Mouse (Mus musculus) G1E (cell line): ENCODE measurements around the gene Sec14l2. TPM values are rescaled to one million over a fixed set of nuclear protein-coding genes. Genes with fewer than 3 reads are reported as not detected.
A peak's percentile ranks its signal among the peaks of the same experiment; 100 is the strongest.

Experiments
- ATAC-seq: 2 replicates; pipeline ENCODE4 v1.8.0; 2016; ENCODE audit warnings: mild to moderate bottlenecking; ENCODE audit not compliant: insufficient number of reproducible peaks, poor library complexity, low FRiP score, severe bottlenecking; ENCODE audit errors: extremely low read depth
- DNase-seq: peaks from one replicate; pipeline ENCODE4 v3.0.0; 2012; ENCODE audit warnings: low spot score
- H3K27me3 ChIP-seq: 2 replicates; pipeline ENCODE4 v1.6.1; 2012; ENCODE audit warnings: mild to moderate bottlenecking, low read length, inconsistent platforms; ENCODE audit not compliant: insufficient read depth
- H3K36me3 ChIP-seq: replicated peaks from 2 replicates; pipeline ENCODE3; 2012; ENCODE audit warnings: mild to moderate bottlenecking, inconsistent platforms
- H3K4me1 ChIP-seq: 2 replicates; pipeline ENCODE4 v1.6.1; 2012; ENCODE audit warnings: low read depth, low read length, inconsistent platforms, mixed read lengths; ENCODE audit not compliant: insufficient read depth
- H3K4me3 ChIP-seq: 2 replicates; pipeline ENCODE4 v1.5.1; 2012; ENCODE audit warnings: low read depth, mild to moderate bottlenecking, inconsistent platforms, low read length, moderate library complexity, mixed read lengths
- H3K9me3 ChIP-seq: replicated peaks from 2 replicates; pipeline ENCODE4 v1.6.1; 2012; ENCODE audit warnings: inconsistent platforms
- CTCF ChIP-seq: IDR thresholded peaks from 2 replicates; pipeline ENCODE4 v1.5.1; 2012; ENCODE audit warnings: low read depth, low read length, inconsistent platforms, mixed read lengths
- GATA1 ChIP-seq: IDR thresholded peaks from 2 replicates; pipeline ENCODE4 v1.6.1; 2012; ENCODE audit warnings: borderline replicate concordance, low read length, inconsistent platforms, mixed read lengths
- GATA2 ChIP-seq: IDR thresholded peaks from 2 replicates; pipeline ENCODE4 v1.6.1; 2012; ENCODE audit warnings: low read depth, low read length, inconsistent platforms, borderline replicate concordance
- POLR2AphosphoS5 ChIP-seq: IDR thresholded peaks from 2 replicates; pipeline ENCODE4 v1.6.1; 2012; ENCODE audit warnings: low read depth, low read length, inconsistent platforms; ENCODE audit not compliant: insufficient replicate concordance
- TAL1 ChIP-seq: conservative IDR thresholded peaks from 2 replicates; pipeline ENCODE4 v1.6.1; 2012; ENCODE audit warnings: low read depth, low read length, inconsistent platforms, mixed read lengths
- polyA plus RNA-seq: library from polyadenylated mRNA; stranded (reverse); fragments of >175 nt; gene quantifications from 2 replicates; pipeline ENCODE4 v1.2.3, GENCODE M21; 2012
- total RNA-seq, 2 experiments: library from RNA; stranded (forward) in 1 of 2; stranded (reverse) in 1 of 2; fragments of 200-1000 nt in 1 of 2; fragments of >200 nt in 1 of 2; fragmentation: Nextera tagmentation in 1 of 2; gene quantifications; 2 replicates each; pipeline ENCODE4 v1.2.3; 2014 to 2017

Gene Sec14l2
- total and polyA plus RNA-seq, 3 experiments, result 3.5 to 13.8 (median 6.6) TPM

DNA sequence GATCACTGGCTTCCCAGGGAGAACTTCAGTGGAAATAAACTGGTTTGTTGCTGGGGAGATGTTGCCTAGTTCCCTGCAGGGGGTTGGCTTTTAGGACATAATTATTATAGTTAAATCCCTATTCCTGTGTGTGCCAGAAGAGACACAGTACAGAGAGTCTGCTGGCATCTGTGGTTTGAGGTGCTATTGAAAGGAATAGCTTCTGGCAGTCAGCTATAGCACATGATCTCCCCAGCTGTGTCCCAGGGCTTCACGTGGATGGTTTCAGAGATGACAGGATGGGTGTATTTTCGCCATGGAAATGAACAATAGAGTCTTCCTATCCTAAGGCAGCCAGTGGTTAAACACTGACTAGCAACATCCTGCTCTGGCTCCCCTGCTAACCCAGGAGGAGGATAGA, 35.9 kb downstream of the Sec14l2 start:
- DNase-seq (no peak), ATAC-seq (no peak)
- Histone ChIP-seq H3K36me3 (peaks cover 16% of the 10 kb centered on the region), H3K4me3 (no peak overlapping the region), H3K9me3 (peaks cover 18% of the 10 kb centered on the region), H3K4me1 (peaks cover 5% of the 10 kb centered on the region), H3K27me3 (peaks cover 23% of the 10 kb centered on the region)
- TF ChIP-seq GATA1, result no peak
- no peak for TF ChIP-seq POLR2AphosphoS5
- TF ChIP-seq TAL1, result no peak

DNA sequence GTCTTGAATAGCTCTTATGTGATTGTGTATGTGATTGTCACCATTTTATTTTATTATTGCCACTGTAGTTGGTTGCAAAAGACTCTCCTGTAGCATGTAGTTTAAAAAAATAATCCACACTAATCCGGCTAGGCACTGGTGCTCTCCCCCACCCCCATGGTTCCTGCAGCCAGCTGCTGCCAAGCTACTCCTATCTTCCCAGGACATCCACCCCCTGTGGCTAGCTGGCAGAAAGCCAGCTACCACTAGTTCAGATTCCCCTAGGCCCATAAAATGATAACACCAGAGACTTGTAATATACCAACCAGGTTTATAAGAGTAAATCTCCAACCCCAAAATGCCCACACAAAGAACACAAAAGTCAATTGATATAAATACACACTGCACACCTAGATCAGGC, 37.0 kb downstream of the Sec14l2 start:
- Histone ChIP-seq H3K27me3 (peaks cover 24% of the 10 kb centered on the region), H3K4me3 (no peak overlapping the region), H3K4me1 (peaks cover 5% of the 10 kb centered on the region), H3K36me3 (peaks cover 6% of the 10 kb centered on the region), H3K9me3 (peaks cover 10% of the 10 kb centered on the region)
- peak; percentile 21 for DNase-seq
- no peak for TF ChIP-seq GATA2
- TF ChIP-seq CTCF, result no peak
- TF ChIP-seq GATA1, result no peak
- no peak for TF ChIP-seq TAL1
- TF ChIP-seq POLR2AphosphoS5, result no peak
- no peak for ATAC-seq

DNA sequence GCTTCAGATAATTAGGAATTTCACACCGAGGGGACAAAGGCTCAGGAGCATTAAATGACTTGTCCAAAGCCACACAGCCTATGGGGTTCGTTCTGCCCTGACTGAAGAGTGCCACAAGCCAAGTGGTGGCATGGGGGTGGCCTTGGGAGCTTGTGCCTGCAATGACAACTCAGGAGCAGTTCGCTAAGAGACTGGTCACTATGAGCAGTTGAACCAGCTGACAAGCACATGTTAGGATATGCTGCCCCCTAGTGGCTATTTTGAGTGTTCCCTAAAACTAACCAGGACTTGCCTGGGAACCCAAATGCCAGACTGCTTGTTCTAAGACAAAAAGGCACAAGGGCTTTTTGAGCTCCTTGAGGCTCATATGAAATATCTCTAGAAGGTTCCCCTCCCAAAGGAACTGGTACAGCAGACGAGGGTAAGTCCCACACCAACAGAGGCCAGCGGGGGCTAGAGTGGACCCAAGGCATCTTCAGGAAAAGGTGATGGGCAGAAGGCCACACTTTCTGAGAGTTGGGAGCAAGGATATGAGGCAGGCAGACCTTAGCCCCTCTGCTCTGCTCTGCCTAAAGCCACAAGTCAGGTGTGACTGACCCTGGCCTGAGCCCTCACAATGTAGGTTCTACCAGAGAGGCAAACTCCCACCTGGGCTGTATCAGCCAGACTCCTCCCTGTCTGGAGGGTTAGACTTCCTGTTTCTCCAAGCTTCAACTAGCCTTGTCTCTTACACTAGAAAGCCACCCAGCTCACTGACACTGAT, 39.7 kb downstream of the Sec14l2 start:
- peaks cover 26% of the 10 kb centered on the region for H3K27me3 ChIP-seq
- no peaks in the 10 kb centered on the region for H3K36me3 ChIP-seq
- peaks cover 4% of the 10 kb centered on the region for H3K9me3 ChIP-seq
- TF ChIP-seq POLR2AphosphoS5, result no peak
- peak; percentile 55 for TF ChIP-seq CTCF
- TF ChIP-seq GATA2, result no peak
- ATAC-seq (no peak; the same call in 1 of the 2 replicates), DNase-seq (peak; percentile 38)
- H3K4me1 ChIP-seq, result peaks cover 5% of the 10 kb centered on the region
- no peak overlapping the region for H3K4me3 ChIP-seq

DNA sequence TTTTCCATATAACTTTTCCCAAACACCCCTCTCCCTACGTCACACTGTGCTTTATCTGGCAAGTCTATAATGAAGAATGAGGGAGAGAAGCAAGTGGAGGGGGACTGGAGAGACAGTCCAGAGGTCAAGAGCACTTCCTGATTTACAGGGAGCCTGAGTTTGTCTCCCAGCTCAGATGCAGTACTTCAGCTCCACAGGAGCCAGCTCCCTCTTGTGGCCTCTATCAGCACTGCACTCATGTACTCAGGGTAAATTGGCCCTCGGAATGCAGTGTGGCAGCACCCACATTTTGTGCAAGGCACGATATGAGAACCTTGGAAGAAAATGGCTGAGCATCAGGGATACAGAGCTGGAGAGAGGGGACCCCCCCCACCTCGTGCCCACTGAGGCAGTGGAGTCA, 43.0 kb downstream of the Sec14l2 start:
- ATAC-seq (peak; percentile 45; the same call in 1 of the 2 replicates), DNase-seq (peak; percentile 30)
- TF ChIP-seq GATA1, result no peak
- no peak for TF ChIP-seq POLR2AphosphoS5
- no peak for TF ChIP-seq GATA2
- peak; percentile 83 for TF ChIP-seq CTCF
- no peak for TF ChIP-seq TAL1
- Histone ChIP-seq H3K4me3 (no peak overlapping the region), H3K4me1 (no peaks in the 10 kb centered on the region), H3K27me3 (peaks cover 16% of the 10 kb centered on the region), H3K9me3 (peaks cover 4% of the 10 kb centered on the region), H3K36me3 (no peaks in the 10 kb centered on the region)

DNA sequence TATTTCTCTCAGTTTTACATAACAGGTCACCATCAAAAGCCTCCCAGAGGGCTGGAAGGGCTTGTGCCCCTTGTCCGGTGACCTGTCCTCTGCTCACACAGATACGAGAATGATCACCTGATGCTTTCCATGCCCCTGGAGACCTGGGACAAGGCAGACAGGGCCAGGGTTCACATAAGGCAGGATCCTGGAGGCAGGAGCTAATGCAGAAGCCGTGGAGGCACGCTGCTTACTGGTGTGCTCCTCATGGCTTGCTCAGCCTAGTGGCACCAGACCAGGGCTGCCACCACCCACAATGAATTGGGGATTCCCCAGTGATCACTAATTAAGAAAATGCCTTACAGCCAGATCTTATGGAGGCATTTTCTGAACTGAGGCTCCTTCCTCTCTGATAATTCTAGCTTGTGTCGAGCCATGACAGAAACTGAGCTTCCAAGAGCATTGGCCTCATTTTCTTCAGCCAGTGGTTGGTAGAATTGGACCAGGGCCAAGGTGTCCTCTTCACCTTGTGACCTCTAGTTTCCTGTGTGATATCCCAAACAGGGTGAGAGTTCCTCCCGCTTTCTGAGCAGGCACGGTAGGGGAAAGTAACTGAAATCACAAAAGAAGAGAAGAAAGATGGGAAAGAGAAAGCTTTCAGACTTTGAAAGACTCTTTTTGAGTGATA, 44.8 kb downstream of the Sec14l2 start:
- H3K9me3 ChIP-seq, result peaks cover 4% of the 10 kb centered on the region
- H3K4me1 ChIP-seq, result no peaks in the 10 kb centered on the region
- peaks cover 7% of the 10 kb centered on the region; the same call in 1 of the 2 replicates for H3K27me3 ChIP-seq
- H3K36me3 ChIP-seq, result no peaks in the 10 kb centered on the region
- DNase-seq (no peak), ATAC-seq (no peak)
- no peak for TF ChIP-seq GATA2
- no peak for TF ChIP-seq CTCF
- TF ChIP-seq TAL1, result no peak
- TF ChIP-seq GATA1, result no peak
- TF ChIP-seq POLR2AphosphoS5, result no peak
- H3K4me3 ChIP-seq, result no peak overlapping the region

DNA sequence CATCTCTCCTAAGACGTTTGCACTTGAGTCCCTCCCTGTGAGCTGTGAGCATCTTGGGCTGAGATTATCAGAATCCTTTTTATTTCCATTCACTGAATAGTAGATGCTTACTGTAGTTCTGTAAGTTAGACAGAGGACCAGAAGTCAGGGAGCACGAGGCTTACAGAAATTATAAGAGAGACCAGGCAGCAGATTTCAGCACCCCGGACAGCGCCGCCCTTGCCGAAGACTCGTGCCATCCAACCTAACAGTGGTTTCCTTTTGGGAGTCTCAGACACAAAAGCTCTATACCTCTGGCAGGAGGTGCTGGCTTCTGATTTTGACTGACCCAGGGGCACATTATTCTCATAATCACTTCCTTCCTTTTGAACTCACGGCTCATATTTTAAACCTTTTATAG, 46.6 kb downstream of the Sec14l2 start:
- no peaks in the 10 kb centered on the region for H3K9me3 ChIP-seq
- DNase-seq (peak; percentile 40), ATAC-seq (no peak)
- no peaks in the 10 kb centered on the region for H3K36me3 ChIP-seq
- H3K4me1 ChIP-seq, result no peaks in the 10 kb centered on the region
- H3K27me3 ChIP-seq, result peaks cover 3% of the 10 kb centered on the region
- no peak overlapping the region for H3K4me3 ChIP-seq
- no peak for TF ChIP-seq TAL1
- no peak for TF ChIP-seq CTCF
- TF ChIP-seq GATA2, result no peak
- no peak for TF ChIP-seq GATA1
- no peak for TF ChIP-seq POLR2AphosphoS5

DNA sequence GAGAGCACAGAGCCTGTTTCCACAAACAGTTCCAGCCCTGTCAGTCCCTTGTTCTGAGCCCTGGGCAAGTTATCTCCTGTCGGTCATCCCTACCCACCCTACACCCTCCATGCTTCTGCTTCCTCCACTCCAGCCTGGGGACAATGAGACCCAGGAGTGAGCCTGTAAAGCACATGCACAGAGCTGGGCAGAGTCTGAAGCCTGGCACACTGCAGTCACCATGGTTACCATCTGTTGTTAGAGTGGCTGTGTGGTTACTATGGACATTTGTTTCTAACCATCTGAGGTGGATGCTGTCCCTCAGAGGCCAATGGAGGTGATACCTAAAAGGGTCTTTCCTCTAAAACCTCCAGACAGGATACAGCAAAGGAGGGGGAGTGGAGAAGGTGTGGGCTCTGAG, 53.6 kb downstream of the Sec14l2 start:
- Histone ChIP-seq H3K27me3 (peaks cover 8% of the 10 kb centered on the region), H3K4me1 (no peaks in the 10 kb centered on the region)

More for the DNA sequence above, 53.6 kb downstream of the Sec14l2 start:
- Histone ChIP-seq H3K36me3 (no peaks in the 10 kb centered on the region), H3K9me3 (no peaks in the 10 kb centered on the region), H3K4me3 (no peak overlapping the region)
- DNase-seq (no peak), ATAC-seq (no peak)
- TF ChIP-seq GATA2, result no peak
- TF ChIP-seq POLR2AphosphoS5, result no peak
- TF ChIP-seq TAL1, result no peak
- no peak for TF ChIP-seq CTCF
- TF ChIP-seq GATA1, result no peak
